Mouse (Mus musculus) erythroblast, embryonic 14.5 days (primary cell): ENCODE measurements at regions not wholly inside any gene's neighbourhood (a gene's known extent, or its start where the extent isn't known, plus 50 kb on each side); places are given as distances from the start of the nearest gene placed in this dataset.

ENCODE experiments used
- GATA1 ChIP-seq: IDR thresholded peaks from 2 replicates; pipeline ENCODE4 v1.6.1; 2012; ENCODE audit warnings: low read length, inconsistent platforms, mixed read lengths
- TAL1 ChIP-seq: IDR thresholded peaks from 3 replicates; pipeline ENCODE4 v1.6.1; 2012; ENCODE audit warnings: low read length, inconsistent platforms, mixed read lengths

- TF ChIP-seq GATA1 (no peak), TAL1 (no peak)
Measured at GRCm38 (mm10) chr13:102596101-102596500, 97.3 kb upstream of the Cd180 start.
